Comparison of ENCODE assay signal across 9 mouse cellular contexts in the genomic region with DNA sequence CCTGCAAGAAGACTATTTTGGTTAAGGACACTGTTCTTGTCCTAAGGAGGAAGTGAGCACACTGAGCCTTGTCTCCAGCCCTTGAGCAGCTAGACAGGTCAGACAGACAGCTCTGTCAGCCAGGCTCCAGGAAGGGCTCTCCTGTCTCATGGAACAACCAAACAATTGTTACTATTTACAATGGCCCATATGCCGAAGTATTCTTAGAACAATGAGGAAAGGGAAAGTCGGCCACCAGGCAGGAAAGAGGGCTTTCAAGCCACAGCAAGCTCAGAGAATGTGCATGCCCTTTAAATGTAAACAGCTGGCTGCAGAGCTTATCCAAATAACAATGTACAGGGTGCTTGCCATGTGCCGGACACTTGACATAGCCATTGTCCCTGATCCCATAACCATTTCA.
DNase-seq lines count a peak whose midpoint lies in the region; ATAC-seq lines count a peak whose summit lies in the region.
"Had no signal": no experiment of that assay in that cellular context is flagged by ENCODE, and none has a peak within 500 bp of the region (broad histone marks: within the 10 kb centered on the region; RNA-seq: fewer than 3 reads in every experiment).

No protein-coding gene starts in this region.

- no peak overlapping the region for H3K4me3 ChIP-seq in midbrain, embryonic 12.5 days
- no peak overlapping the region for H3K4me3 ChIP-seq in midbrain, embryonic 15.5 days

- intact Hi-C loops in heart, postnatal 25 days (cut with DNase I) = loop anchor here (5.0 kb wide), 3 partner anchors 81 to 291 kb away; no protein-coding TSS in a partner anchor

- WGBS in midbrain, embryonic 12.5 days = 11% methylated on average over 3 of the region's 3 CpGs
- WGBS in midbrain, embryonic 15.5 days = 5% methylated on average over 3 of the region's 3 CpGs

- H3K9ac ChIP-seq in midbrain, embryonic 12.5 days (replicated peaks) = no peak overlapping the region
- no peak overlapping the region for H3K9ac ChIP-seq in midbrain, embryonic 15.5 days

- no peaks in the 10 kb centered on the region for H3K4me1 ChIP-seq in midbrain, embryonic 12.5 days
- no peaks in the 10 kb centered on the region for H3K4me1 ChIP-seq in midbrain, embryonic 15.5 days

- peak; percentile 97 for DNase-seq in heart, adult 11 months
- DNase-seq in heart, postnatal 25 days (ENCODE audit: low spot score) = no peak
- peak; percentile 37 for DNase-seq in kidney, adult 9 months
- DNase-seq in retina, embryonic 14.5 days (ENCODE audit: low spot score) = peak; percentile 19
- DNase-seq in cerebellum, adult 11 months = no peak
- DNase-seq in cerebellum, postnatal 36 days = no peak
- DNase-seq: cerebellum, adult 11-12 months had no signal

- ATAC-seq in midbrain, embryonic 12.5 days (ENCODE audit: low FRiP score, low read depth) = peak; percentile 47; the same call in 1 of the 2 replicates
- no peak for ATAC-seq in midbrain, embryonic 15.5 days (replicated peaks)

- peaks cover 3% of the 10 kb centered on the region; the same call in 1 of the 2 replicates for H3K27me3 ChIP-seq in midbrain, embryonic 12.5 days
- no peaks in the 10 kb centered on the region for H3K27me3 ChIP-seq in midbrain, embryonic 15.5 days (replicated peaks)

- no peak overlapping the region for H3K4me2 ChIP-seq in midbrain, embryonic 12.5 days (replicated peaks)
- no peak overlapping the region for H3K4me2 ChIP-seq in midbrain, embryonic 15.5 days

- no peaks in the 10 kb centered on the region for H3K36me3 ChIP-seq in midbrain, embryonic 12.5 days
- no peaks in the 10 kb centered on the region for H3K36me3 ChIP-seq in midbrain, embryonic 15.5 days (replicated peaks)

- no peak overlapping the region for H3K27ac ChIP-seq in midbrain, embryonic 12.5 days (replicated peaks)
- no peak overlapping the region for H3K27ac ChIP-seq in midbrain, embryonic 15.5 days

- no peaks in the 10 kb centered on the region for H3K9me3 ChIP-seq in midbrain, embryonic 12.5 days
- H3K9me3 ChIP-seq in midbrain, embryonic 15.5 days = no peaks in the 10 kb centered on the region

Comparison
In these comparisons a context has a peak if more than half of its experiments do, and no peak if none do; other contexts are left out.
1. DNase-seq: peak in heart, adult 11 months (single experiment), kidney, adult 9 months (single experiment) and retina, embryonic 14.5 days (single experiment); none in heart, postnatal 25 days (single experiment), cerebellum, adult 11 months (single experiment) and cerebellum, postnatal 36 days (0 of 2).